Mouse (Mus musculus) ES-Bruce4 (cell line): ENCODE data around the gene Mroh2b. TPM values are rescaled to one million over a fixed set of nuclear protein-coding genes. Genes with fewer than 3 reads are reported as not detected.

ENCODE experiments used
- H3K27ac ChIP-seq: 2 replicates; pipeline ENCODE4 v1.5.1; 2012; ENCODE audit warnings: low read length, inconsistent platforms; ENCODE audit not compliant: insufficient read depth
- H3K27me3 ChIP-seq: 2 replicates; pipeline ENCODE4 v1.6.1; 2012; ENCODE audit warnings: mild to moderate bottlenecking, low read length, inconsistent platforms; ENCODE audit not compliant: control insufficient read depth, poor library complexity, insufficient read depth, severe bottlenecking
- H3K36me3 ChIP-seq: 2 replicates; pipeline ENCODE4 v1.6.1; 2012; ENCODE audit warnings: inconsistent platforms, mild to moderate bottlenecking, low read length, moderate library complexity; ENCODE audit not compliant: control insufficient read depth, poor library complexity, insufficient read depth, severe bottlenecking
- H3K4me1 ChIP-seq: one replicate; pipeline ENCODE4 v1.8.1; 2011; ENCODE audit warnings: low read length; ENCODE audit not compliant: control insufficient read depth, insufficient read depth
- H3K4me3 ChIP-seq: 2 replicates; pipeline ENCODE4 v1.5.1; 2011; ENCODE audit warnings: low read depth, mild to moderate bottlenecking, low read length
- H3K9ac ChIP-seq: 2 replicates; pipeline ENCODE4 v1.6.1; 2012; ENCODE audit warnings: low read depth, mild to moderate bottlenecking, inconsistent platforms; ENCODE audit not compliant: poor library complexity, severe bottlenecking
- H3K9me3 ChIP-seq: replicated peaks from 2 replicates; pipeline ENCODE4 v1.6.1; 2012; ENCODE audit warnings: mild to moderate bottlenecking, low read length, inconsistent platforms; ENCODE audit not compliant: control insufficient read depth, poor library complexity, insufficient read depth, severe bottlenecking
- CTCF ChIP-seq: IDR thresholded peaks from one replicate; pipeline ENCODE4 v1.8.1; 2011; ENCODE audit warnings: low read depth, low read length
- EP300 ChIP-seq: IDR thresholded peaks from 2 replicates; pipeline ENCODE4 v1.6.1; 2011; ENCODE audit warnings: low read depth, low read length; ENCODE audit not compliant: insufficient read depth
- POLR2A ChIP-seq: IDR thresholded peaks from one replicate; pipeline ENCODE4 v1.8.1; 2011; ENCODE audit warnings: low read length; ENCODE audit not compliant: insufficient read depth
- polyA plus RNA-seq: library from polyadenylated mRNA; stranded (reverse); fragments of >200 nt; gene quantifications from 2 replicates; pipeline ENCODE4 v1.2.4, GENCODE M21; 2011; ENCODE audit warnings: low read depth; ENCODE audit not compliant: missing spikeins, insufficient read depth, insufficient read length

The Mroh2b gene
- polyA plus RNA-seq, 1 experiment = not detected

DNA sequence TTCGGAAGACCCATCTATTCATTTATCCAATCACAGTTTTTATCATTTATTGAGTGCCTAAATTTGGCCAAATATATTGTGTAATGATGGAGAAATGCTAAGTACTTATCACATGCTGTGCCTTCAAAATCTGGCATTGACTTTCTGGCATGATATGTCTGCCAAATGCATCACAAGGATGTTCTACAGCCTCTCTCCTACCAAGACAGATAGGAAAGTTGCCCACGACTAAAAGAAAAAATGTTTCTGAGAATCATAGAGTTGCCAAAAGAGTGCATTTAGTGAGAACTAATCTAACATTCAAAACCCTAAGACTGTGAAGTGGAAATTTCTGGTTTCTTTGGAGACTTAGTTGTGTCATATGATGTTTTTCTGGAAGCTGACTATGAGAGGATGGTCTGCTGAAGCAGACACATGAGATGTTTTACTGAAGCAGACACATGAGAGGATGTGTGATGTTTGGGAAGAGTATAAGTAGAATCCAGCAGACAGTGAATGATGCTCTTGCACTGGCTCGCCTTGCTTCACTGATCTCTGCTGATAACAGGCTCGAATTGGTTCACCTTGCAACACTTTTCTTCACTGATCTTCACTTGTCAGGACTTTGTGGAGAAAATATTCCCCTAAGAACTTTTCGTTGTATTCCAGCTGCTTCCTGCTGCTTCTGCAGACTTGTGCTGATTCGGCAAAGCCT lies 105.1 kb downstream of the Mroh2b start:
- Histone ChIP-seq H3K9ac (no peak overlapping the region), H3K36me3 (no peaks in the 10 kb centered on the region), H3K4me3 (no peak overlapping the region), H3K27ac (no peak overlapping the region), H3K9me3 (no peaks in the 10 kb centered on the region), H3K4me1 (no peaks in the 10 kb centered on the region), H3K27me3 (no peaks in the 10 kb centered on the region)
- TF ChIP-seq EP300 = no peak
- TF ChIP-seq CTCF = no peak
- TF ChIP-seq POLR2A = no peak

DNA sequence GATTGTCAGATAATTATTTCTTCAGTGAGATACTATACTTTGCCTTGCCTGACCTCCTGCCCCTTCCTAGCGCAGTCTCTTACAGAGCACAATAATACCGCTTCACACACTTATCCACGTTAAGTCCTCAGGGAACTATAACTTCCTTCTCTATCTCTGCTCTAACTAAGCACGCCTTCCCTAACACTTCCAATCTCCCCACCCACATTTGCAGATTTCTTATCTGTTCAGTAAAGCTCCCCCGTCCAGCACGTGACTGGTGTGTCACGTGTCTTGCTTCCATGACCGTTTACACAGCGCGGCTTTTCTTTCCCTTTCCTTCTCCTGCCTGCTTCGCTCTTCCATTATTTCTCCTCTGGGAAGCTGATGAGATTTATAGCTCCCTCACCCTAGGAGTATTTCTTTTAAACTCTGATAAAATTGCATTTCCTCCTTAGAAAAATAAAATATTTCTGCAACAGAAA lies 111.1 kb downstream of the Mroh2b start:
- H3K4me1 ChIP-seq = no peaks in the 10 kb centered on the region
- no peaks in the 10 kb centered on the region; the same call in 1 of the 2 replicates for H3K27me3 ChIP-seq
- no peak overlapping the region for H3K4me3 ChIP-seq
- H3K9ac ChIP-seq = no peak overlapping the region
- H3K36me3 ChIP-seq = no peaks in the 10 kb centered on the region
- H3K27ac ChIP-seq = no peak overlapping the region
- TF ChIP-seq POLR2A (no peak), CTCF (no peak), EP300 (no peak)
- no peaks in the 10 kb centered on the region for H3K9me3 ChIP-seq

Other genes starting within 250 kb of the Mroh2b start
- gene C6, start 171.6 kb upstream of the Mroh2b start, polyA plus RNA-seq = not detected in 2 replicates
- gene C7, start 165.0 kb downstream of the Mroh2b start, polyA plus RNA-seq = 0.24 TPM in 1 of 2 replicates, not detected in the other
- gene Card6, start 209.8 kb downstream of the Mroh2b start, polyA plus RNA-seq = 0.67 and 0.82 TPM in 2 replicates
- gene Rpl37, start 217.9 kb downstream of the Mroh2b start, polyA plus RNA-seq = 685 and 750 TPM in 2 replicates
- gene Prkaa1, start 245.1 kb downstream of the Mroh2b start, polyA plus RNA-seq = 24.6 and 26.0 TPM in 2 replicates